Mouse (Mus musculus) liver, adult 2 months (tissue): ENCODE data around the gene Plgrkt.

Experiments used
- CTCF ChIP-seq: fragments of 200-500 bp; IDR thresholded peaks from 2 replicates; pipeline ENCODE4 v1.5.1; 2011; ENCODE audit warnings: low read depth, low read length, control low read depth
- POLR2A ChIP-seq: fragments of 200-500 bp; IDR thresholded peaks from 2 replicates; pipeline ENCODE4 v1.6.1; 2011; ENCODE audit warnings: low read length, control low read depth; ENCODE audit not compliant: insufficient read depth; ENCODE audit errors: extremely low read depth

- TF ChIP-seq CTCF: no peak
- no peak for TF ChIP-seq POLR2A
These were observed 54.5 kb downstream of the Plgrkt start for GRCm38 (mm10) chr19:29312661-29313060.
